ENCODE assay signal across 25 mouse cellular contexts in the genomic region with DNA sequence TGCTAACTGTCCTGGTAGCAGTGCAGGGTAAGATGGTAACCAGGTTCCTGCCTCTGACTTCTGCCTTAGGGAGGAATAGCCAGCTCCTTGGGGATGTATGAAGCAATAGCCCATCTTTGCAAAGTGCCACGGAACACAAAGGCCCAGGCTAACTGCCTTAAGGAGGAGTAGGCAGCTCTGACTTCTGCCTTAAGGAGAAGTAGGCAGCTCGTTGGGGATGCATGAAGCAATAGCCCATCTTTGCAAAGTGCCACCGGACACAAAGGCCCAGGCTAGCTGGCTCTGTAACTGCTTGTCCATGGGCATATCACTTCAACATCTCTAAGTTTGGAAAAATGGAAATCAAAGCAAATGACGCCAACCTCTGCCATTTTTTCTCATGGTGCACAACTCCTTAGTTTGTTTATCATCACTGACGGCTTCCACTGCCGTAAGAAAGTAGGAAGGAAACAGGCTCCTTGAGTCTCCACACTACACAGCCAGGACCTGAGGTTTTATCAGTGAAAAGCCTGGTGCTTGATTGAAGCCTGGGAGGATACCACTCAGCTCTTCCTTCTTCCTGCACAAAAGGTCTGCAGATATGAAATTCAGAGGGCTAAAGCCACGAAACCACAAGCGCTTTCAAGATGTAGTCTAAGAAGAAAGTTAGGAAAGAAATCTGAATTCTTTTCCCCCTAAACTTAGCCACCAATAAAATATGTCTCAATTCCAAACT.
"Had no signal": no experiment of that assay in that cellular context is flagged by ENCODE, and none has a peak within 500 bp of the region (broad histone marks: within the 10 kb centered on the region; RNA-seq: fewer than 3 reads in every experiment).

No protein-coding gene starts in this region.

- DNase-seq: gastrocnemius, adult 2 months; gastrocnemius, postnatal 10 days; gastrocnemius, postnatal 25 days; heart, adult 11 months; heart, postnatal 10 days; heart, postnatal 4 days; kidney, adult 18-20 months; kidney, adult 8-10 months; kidney, postnatal 10 days; kidney, postnatal 25 days; kidney, postnatal 4 days; layer of hippocampus, adult 9-11 months; layer of hippocampus, postnatal 36 days; liver had no signal

- H3K27ac ChIP-seq: gastrocnemius, adult 2 months; heart, embryonic 10.5 days; hindbrain, embryonic 10.5 days; hindbrain, embryonic 12.5 days; hindbrain, embryonic 14.5 days; intestine, embryonic 15.5 days; limb, embryonic 10.5 days; limb, embryonic 12.5 days had no signal

- ATAC-seq: hindbrain, embryonic 16.5 days; inflammation-experienced regulatory T-cells, adult 6 months; intestine, embryonic 15.5 days; intestine, postnatal 0 days had no signal

- H3K4me3 ChIP-seq: gastrocnemius, adult 2 months; heart, embryonic 10.5 days; heart, embryonic 12.5 days; hindbrain, embryonic 10.5 days; hindbrain, embryonic 12.5 days; intestine, embryonic 15.5 days; limb, embryonic 10.5 days; limb, embryonic 12.5 days had no signal
